Mouse (Mus musculus): ENCODE data around the gene Ppm1e. TPM values are rescaled to one million over a fixed set of nuclear protein-coding genes. Genes with fewer than 3 reads are reported as not detected.
"Not testable (repeated sequence)": the region's sequence is repeated elsewhere in the genome, so short reads cannot be mapped to it uniquely, and the experiment has no call there.

The Ppm1e gene
- polyA plus RNA-seq, 1 experiment from 2014 or later: 1.4 TPM

- Histone ChIP-seq H3K9ac (ENCODE audit: low read depth, low read length) (no peak overlapping the region), H3K27ac (ENCODE audit: low read length) (no peak overlapping the region), H3K4me1 (ENCODE audit: control insufficient read depth, insufficient read depth, low read length) (no peaks in the 10 kb centered on the region), H3K9me3 (ENCODE audit: control insufficient read depth, low read length) (no peaks in the 10 kb centered on the region), H3K4me2 (ENCODE audit: low read depth, low read length) (no peak overlapping the region), H3K27me3 (replicated peaks; ENCODE audit: control insufficient read depth, insufficient read depth, low read length) (no peaks in the 10 kb centered on the region), H3K36me3 (ENCODE audit: control insufficient read depth, insufficient read depth, low read length) (no peaks in the 10 kb centered on the region), H3K4me3 (ENCODE audit: low read length) (no peak overlapping the region)
- no peak for ATAC-seq
- WGBS: 86% methylated on average over 2 of the region's 2 CpGs
Observed at GRCm38 (mm10) chr11:87268803-87269202, 90.0 kb downstream of the Ppm1e start.

DNA sequence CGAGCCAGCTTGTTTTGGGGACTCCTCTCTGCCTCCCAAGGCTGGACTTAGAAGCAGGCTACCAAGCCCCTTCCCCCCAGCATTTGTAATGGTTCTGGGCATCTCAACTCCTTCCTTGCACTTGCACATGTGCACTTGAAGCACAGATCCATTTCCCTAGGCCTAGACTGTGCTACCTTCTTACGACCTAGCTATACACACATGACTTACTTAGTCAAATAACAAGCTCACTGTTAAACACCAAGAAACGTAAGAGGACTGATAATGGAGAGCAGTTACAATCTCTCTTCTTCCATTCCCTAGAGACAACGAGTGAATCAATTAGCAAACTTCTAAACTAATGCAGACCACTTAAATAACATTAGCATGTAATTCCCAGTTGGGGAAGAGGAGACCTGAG is 92.6 kb downstream of the Ppm1e start:
- Histone ChIP-seq H3K4me1 (ENCODE audit: control insufficient read depth, insufficient read depth, low read length) (no peaks in the 10 kb centered on the region), H3K27me3 (replicated peaks; ENCODE audit: control insufficient read depth, insufficient read depth, low read length) (no peaks in the 10 kb centered on the region), H3K4me2 (ENCODE audit: low read depth, low read length) (no peak overlapping the region), H3K4me3 (ENCODE audit: low read length) (no peak overlapping the region), H3K9me3 (ENCODE audit: control insufficient read depth, low read length) (no peaks in the 10 kb centered on the region), H3K27ac (ENCODE audit: low read length) (no peak overlapping the region), H3K36me3 (ENCODE audit: control insufficient read depth, insufficient read depth, low read length) (no peaks in the 10 kb centered on the region), H3K9ac (ENCODE audit: low read depth, low read length) (no peak overlapping the region)
- ATAC-seq: no peak
- WGBS: 61% methylated on average over 4 of the region's 4 CpGs

DNA sequence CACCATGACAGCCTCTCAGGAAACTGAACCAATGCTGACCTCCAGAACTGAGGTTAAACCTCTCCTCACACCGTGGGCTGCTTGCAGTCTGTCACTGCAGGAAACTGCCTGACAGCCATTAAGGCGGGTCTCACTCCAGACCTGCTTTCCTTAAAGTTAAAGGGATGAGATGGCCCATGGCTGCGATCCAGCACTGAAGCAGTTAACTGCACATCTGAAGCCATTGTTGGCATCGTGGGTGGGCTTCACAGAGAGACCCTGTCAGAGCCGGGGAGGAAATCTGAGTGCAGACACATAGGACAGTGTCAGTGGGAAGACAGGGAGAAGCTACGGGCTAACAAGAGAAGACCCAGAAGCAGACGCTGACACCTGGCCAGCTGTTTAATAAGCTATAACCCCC is 94.9 kb downstream of the Ppm1e start:
- H3K4me1 ChIP-seq (ENCODE audit: control insufficient read depth, insufficient read depth, low read length): no peaks in the 10 kb centered on the region
- no peak overlapping the region for H3K9ac ChIP-seq (ENCODE audit: low read depth, low read length)
- H3K27me3 ChIP-seq (replicated peaks; ENCODE audit: control insufficient read depth, insufficient read depth, low read length): no peaks in the 10 kb centered on the region
- ATAC-seq: no peak
- no peak overlapping the region for H3K27ac ChIP-seq (ENCODE audit: low read length)
- H3K9me3 ChIP-seq (ENCODE audit: control insufficient read depth, low read length): no peaks in the 10 kb centered on the region
- no peak overlapping the region for H3K4me3 ChIP-seq (ENCODE audit: low read length)
- no peaks in the 10 kb centered on the region for H3K36me3 ChIP-seq (ENCODE audit: control insufficient read depth, insufficient read depth, low read length)
- no peak overlapping the region for H3K4me2 ChIP-seq (ENCODE audit: low read depth, low read length)
- 19% methylated on average over 7 of the region's 7 CpGs for WGBS

- H3K27ac ChIP-seq (ENCODE audit: low read length); H3K27me3 ChIP-seq (replicated peaks; ENCODE audit: control insufficient read depth, insufficient read depth, low read length); H3K36me3 ChIP-seq (ENCODE audit: control insufficient read depth, insufficient read depth, low read length); H3K9ac ChIP-seq (ENCODE audit: low read depth, low read length); H3K4me1 ChIP-seq (ENCODE audit: control insufficient read depth, insufficient read depth, low read length); H3K9me3 ChIP-seq (ENCODE audit: control insufficient read depth, low read length); H3K4me2 ChIP-seq (ENCODE audit: low read depth, low read length); ATAC-seq; H3K4me3 ChIP-seq (ENCODE audit: low read length): not testable (repeated sequence)
- WGBS: 69% methylated on average over 4 of the region's 4 CpGs
Observed at GRCm38 (mm10) chr11:87261705-87262104, 97.1 kb downstream of the Ppm1e start.

DNA sequence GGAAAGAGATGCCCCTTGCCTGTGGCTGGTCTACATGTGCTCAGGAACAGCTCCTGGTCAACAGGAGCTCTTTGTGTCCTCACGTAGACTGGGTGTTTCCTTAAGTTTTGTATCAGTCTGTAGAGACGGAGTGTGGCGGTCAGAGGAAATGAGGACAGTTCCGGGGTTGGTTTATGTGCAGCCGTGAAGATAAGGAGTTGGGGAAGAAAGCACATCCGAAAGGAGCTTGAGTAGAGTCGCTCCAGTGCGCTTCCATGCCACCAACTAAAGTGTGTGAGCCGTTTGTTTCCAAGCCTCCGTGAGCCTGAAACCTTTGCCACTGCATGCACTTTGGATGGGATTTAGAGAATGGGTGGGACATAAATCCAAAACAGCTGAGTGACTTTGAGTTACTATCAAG is 99.0 kb downstream of the Ppm1e start:
- H3K4me1 ChIP-seq (ENCODE audit: control insufficient read depth, insufficient read depth, low read length): no peaks in the 10 kb centered on the region
- H3K36me3 ChIP-seq (ENCODE audit: control insufficient read depth, insufficient read depth, low read length): no peaks in the 10 kb centered on the region
- no peak overlapping the region for H3K4me2 ChIP-seq (ENCODE audit: low read depth, low read length)
- H3K27me3 ChIP-seq (replicated peaks; ENCODE audit: control insufficient read depth, insufficient read depth, low read length): no peaks in the 10 kb centered on the region
- H3K4me3 ChIP-seq (ENCODE audit: low read length): no peak overlapping the region
- no peak overlapping the region for H3K27ac ChIP-seq (ENCODE audit: low read length)
- ATAC-seq: no peak
- no peaks in the 10 kb centered on the region for H3K9me3 ChIP-seq (ENCODE audit: control insufficient read depth, low read length)
- no peak overlapping the region for H3K9ac ChIP-seq (ENCODE audit: low read depth, low read length)
- 78% methylated on average over 10 of the region's 10 CpGs for WGBS

DNA sequence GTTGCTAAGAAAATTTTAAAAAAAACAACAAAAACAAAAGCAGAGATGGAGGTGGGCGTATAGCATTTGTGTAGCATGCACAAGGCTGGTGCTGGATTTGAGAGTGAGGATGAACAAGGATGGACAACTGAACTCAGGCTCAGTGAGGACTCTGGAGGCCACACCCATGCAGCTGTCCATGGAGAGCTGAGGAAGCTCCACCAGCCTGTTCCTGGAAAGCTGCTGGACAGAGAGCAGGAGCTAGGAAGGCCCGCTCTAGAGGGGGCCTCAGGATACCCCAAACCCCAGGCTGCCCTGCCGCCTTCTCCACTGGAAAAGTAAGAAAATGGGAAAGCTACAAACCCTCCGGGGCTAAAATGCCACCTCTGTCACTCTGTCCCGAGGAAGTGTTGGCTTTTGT is 101.5 kb downstream of the Ppm1e start:
- Histone ChIP-seq H3K36me3 (ENCODE audit: control insufficient read depth, insufficient read depth, low read length) (no peaks in the 10 kb centered on the region), H3K9me3 (ENCODE audit: control insufficient read depth, low read length) (no peaks in the 10 kb centered on the region), H3K27me3 (replicated peaks; ENCODE audit: control insufficient read depth, insufficient read depth, low read length) (no peaks in the 10 kb centered on the region), H3K9ac (ENCODE audit: low read depth, low read length) (no peak overlapping the region), H3K4me2 (ENCODE audit: low read depth, low read length) (no peak overlapping the region), H3K4me1 (ENCODE audit: control insufficient read depth, insufficient read depth, low read length) (no peaks in the 10 kb centered on the region), H3K4me3 (ENCODE audit: low read length) (no peak overlapping the region), H3K27ac (ENCODE audit: low read length) (no peak overlapping the region)
- 92% methylated on average over 5 of the region's 5 CpGs for WGBS
- ATAC-seq: no peak

GRCm38 (mm10) chr11:87254149-87254548 is 104.7 kb downstream of the Ppm1e start:
- Histone ChIP-seq H3K27ac (ENCODE audit: low read length) (no peak overlapping the region), H3K4me1 (ENCODE audit: control insufficient read depth, insufficient read depth, low read length) (no peaks in the 10 kb centered on the region), H3K4me2 (ENCODE audit: low read depth, low read length) (no peak overlapping the region), H3K9ac (ENCODE audit: low read depth, low read length) (no peak overlapping the region), H3K36me3 (ENCODE audit: control insufficient read depth, insufficient read depth, low read length) (no peaks in the 10 kb centered on the region), H3K27me3 (replicated peaks; ENCODE audit: control insufficient read depth, insufficient read depth, low read length) (no peaks in the 10 kb centered on the region), H3K4me3 (ENCODE audit: low read length) (no peak overlapping the region), H3K9me3 (ENCODE audit: control insufficient read depth, low read length) (no peaks in the 10 kb centered on the region)
- WGBS: 47% methylated on average over 5 of the region's 5 CpGs
- no peak for ATAC-seq

DNA sequence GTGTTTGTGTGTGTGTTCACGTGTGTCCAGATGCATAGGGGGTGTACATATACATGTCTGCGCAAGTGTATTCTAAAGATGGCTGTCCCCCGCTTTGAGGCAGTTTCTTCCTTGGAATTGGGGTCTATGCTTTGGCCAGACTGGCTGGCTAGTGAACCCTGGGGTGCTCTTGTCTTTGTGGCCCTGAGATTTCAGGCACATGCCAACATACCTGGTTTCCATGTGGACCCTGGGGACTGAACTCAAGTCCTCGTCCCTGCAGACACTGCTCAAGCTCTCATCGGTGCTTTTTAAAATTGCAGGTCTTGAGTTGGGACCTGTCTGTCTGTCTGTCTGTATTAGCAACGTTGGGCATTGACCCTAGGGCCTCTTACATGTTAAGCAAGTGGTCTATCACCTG is 105.5 kb downstream of the Ppm1e start:
- no peaks in the 10 kb centered on the region for H3K27me3 ChIP-seq (replicated peaks; ENCODE audit: control insufficient read depth, insufficient read depth, low read length)
- ATAC-seq: no peak
- 91% methylated on average over 6 of the region's 6 CpGs for WGBS

DNA sequence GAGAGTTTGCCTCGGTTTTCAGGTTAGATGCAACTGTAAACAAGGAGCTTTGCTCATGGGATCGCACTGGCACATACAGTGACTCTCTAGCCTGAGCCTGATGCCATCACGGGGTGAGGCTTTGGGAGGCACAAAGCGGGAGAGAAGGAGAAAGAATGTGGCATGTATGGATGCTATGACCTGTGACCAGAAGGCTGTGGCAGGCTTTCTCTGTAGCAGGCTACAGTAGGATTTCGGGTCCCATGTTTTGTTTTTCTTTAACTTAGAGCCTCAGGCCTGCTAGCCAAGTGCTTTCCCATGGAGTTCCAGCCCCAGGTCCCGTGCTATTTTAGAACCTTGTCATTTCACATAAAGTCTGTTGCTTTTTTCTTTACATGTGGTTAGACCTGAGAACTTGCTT is 108.7 kb downstream of the Ppm1e start:
- no peak for ATAC-seq
- Histone ChIP-seq H3K36me3 (ENCODE audit: control insufficient read depth, insufficient read depth, low read length) (no peaks in the 10 kb centered on the region), H3K27ac (ENCODE audit: low read length) (no peak overlapping the region), H3K4me1 (ENCODE audit: control insufficient read depth, insufficient read depth, low read length) (no peaks in the 10 kb centered on the region), H3K9ac (ENCODE audit: low read depth, low read length) (no peak overlapping the region), H3K4me3 (ENCODE audit: low read length) (no peak overlapping the region), H3K27me3 (replicated peaks; ENCODE audit: control insufficient read depth, insufficient read depth, low read length) (no peaks in the 10 kb centered on the region), H3K9me3 (ENCODE audit: control insufficient read depth, low read length) (no peaks in the 10 kb centered on the region), H3K4me2 (ENCODE audit: low read depth, low read length) (no peak overlapping the region)
- WGBS: 76% methylated on average over 6 of the region's 6 CpGs

More for the DNA sequence above, 105.5 kb downstream of the Ppm1e start:
- Histone ChIP-seq H3K27ac (ENCODE audit: low read length) (no peak overlapping the region), H3K4me2 (ENCODE audit: low read depth, low read length) (no peak overlapping the region), H3K4me3 (ENCODE audit: low read length) (no peak overlapping the region), H3K9ac (ENCODE audit: low read depth, low read length) (no peak overlapping the region), H3K36me3 (ENCODE audit: control insufficient read depth, insufficient read depth, low read length) (no peaks in the 10 kb centered on the region), H3K4me1 (ENCODE audit: control insufficient read depth, insufficient read depth, low read length) (no peaks in the 10 kb centered on the region), H3K9me3 (ENCODE audit: control insufficient read depth, low read length) (no peaks in the 10 kb centered on the region)

GRCm38 (mm10) chr11:87247494-87247866 is 111.3 kb downstream of the Ppm1e start:
- Histone ChIP-seq H3K27me3 (replicated peaks; ENCODE audit: control insufficient read depth, insufficient read depth, low read length) (no peaks in the 10 kb centered on the region), H3K36me3 (ENCODE audit: control insufficient read depth, insufficient read depth, low read length) (no peaks in the 10 kb centered on the region), H3K4me1 (ENCODE audit: control insufficient read depth, insufficient read depth, low read length) (no peaks in the 10 kb centered on the region), H3K4me3 (ENCODE audit: low read length) (no peak overlapping the region), H3K9ac (ENCODE audit: low read depth, low read length) (no peak overlapping the region), H3K27ac (ENCODE audit: low read length) (no peak overlapping the region), H3K4me2 (ENCODE audit: low read depth, low read length) (no peak overlapping the region), H3K9me3 (ENCODE audit: control insufficient read depth, low read length) (no peaks in the 10 kb centered on the region)
- WGBS: 70% methylated on average over 5 of the region's 5 CpGs
- no peak for ATAC-seq
